Mouse (Mus musculus): ENCODE measurements at regions not wholly inside any gene's neighbourhood (a gene's known extent, or its start where the extent isn't known, plus 50 kb on each side); places are given as distances from the start of the nearest gene placed in this dataset.

DNA sequence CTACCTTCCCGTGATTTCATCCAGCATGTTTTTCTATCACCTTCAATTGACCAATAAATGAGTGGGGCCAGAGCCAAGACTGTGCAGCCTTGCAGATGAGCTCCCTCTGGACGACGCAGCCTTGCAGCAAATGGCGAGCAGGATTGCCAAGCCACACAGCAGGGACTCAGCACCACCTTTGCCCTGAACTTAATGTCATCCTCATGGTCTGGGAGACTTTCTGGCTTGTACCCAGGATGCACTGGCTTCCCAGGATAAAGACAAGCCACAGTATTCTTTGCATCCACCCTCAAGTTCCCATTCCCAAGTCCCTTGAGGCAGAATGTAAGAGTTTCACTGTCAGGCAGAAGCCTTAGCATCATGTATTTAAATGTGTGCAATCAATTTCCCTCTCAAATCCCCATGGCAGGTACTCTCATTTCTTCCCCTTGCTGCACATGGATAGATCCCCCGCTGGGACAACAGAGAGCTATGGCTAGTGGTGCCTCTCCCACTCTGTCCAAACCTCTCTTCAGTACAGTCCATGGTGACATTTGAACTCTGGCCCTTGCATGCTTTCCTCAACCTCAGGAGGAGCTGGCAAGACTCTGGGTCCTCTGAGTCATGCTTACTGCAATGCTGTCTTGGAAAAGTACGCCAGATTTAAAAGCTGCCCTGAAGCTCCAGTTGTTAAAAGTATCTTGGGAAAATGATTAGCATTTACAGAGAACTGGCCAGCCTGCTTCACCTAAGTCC, 252.2 kb upstream of the Hnrnpa3 start:
- Histone ChIP-seq H3K27ac (ENCODE audit: low read length) (no peak overlapping the region; the same call in 1 of the 2 replicates), H3K9ac (replicated peaks; ENCODE audit: low read depth, low read length) (no peak overlapping the region), H3K4me2 (ENCODE audit: low read length) (no peak overlapping the region), H3K36me3 (ENCODE audit: control insufficient read depth, insufficient read depth) (no peaks in the 10 kb centered on the region), H3K27me3 (replicated peaks; ENCODE audit: control insufficient read depth, insufficient read depth, low read length) (no peaks in the 10 kb centered on the region), H3K9me3 (ENCODE audit: control insufficient read depth, low read length) (no peaks in the 10 kb centered on the region), H3K4me1 (replicated peaks; ENCODE audit: control insufficient read depth, insufficient read depth, low read length) (peaks cover 31% of the 10 kb centered on the region), H3K4me3 (replicated peaks; ENCODE audit: low read length) (no peak overlapping the region)
- 51% methylated on average over 6 of the region's 6 CpGs for WGBS
- no peak for ATAC-seq

DNA sequence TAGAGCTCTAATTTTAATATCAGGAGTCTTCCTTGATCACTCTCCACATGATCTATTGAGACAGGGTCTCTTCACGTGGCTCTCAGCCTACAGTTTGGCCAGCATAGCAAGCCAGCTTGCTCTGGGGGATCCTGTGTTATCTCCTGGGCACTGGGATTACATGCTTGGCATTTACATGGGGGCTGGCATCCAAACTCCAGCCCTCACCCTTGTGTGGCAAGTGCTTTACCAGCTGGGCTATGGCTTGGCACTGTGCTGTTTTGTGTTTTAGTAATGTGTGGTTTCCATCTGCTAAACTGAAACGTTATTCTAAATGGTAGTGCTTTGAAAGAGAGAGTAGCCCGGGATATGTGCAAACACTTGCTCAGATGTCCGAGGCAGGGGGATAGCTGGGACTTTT, 251.5 kb upstream of the Hnrnpa3 start:
- peak; percentile 89 for ATAC-seq
- WGBS, result 43% methylated on average over 4 of the region's 4 CpGs
- no peak overlapping the region for H3K4me2 ChIP-seq (ENCODE audit: low read length)
- H3K9ac ChIP-seq (replicated peaks; ENCODE audit: low read depth, low read length), result no peak overlapping the region
- peaks cover 31% of the 10 kb centered on the region for H3K4me1 ChIP-seq (replicated peaks; ENCODE audit: control insufficient read depth, insufficient read depth, low read length)
- H3K27me3 ChIP-seq (replicated peaks; ENCODE audit: control insufficient read depth, insufficient read depth, low read length), result no peaks in the 10 kb centered on the region
- H3K27ac ChIP-seq (ENCODE audit: low read length), result peak overlapping the region; percentile 59
- no peak overlapping the region for H3K4me3 ChIP-seq (replicated peaks; ENCODE audit: low read length)
- H3K36me3 ChIP-seq (ENCODE audit: control insufficient read depth, insufficient read depth), result no peaks in the 10 kb centered on the region
- H3K9me3 ChIP-seq (ENCODE audit: control insufficient read depth, low read length), result no peaks in the 10 kb centered on the region

DNA sequence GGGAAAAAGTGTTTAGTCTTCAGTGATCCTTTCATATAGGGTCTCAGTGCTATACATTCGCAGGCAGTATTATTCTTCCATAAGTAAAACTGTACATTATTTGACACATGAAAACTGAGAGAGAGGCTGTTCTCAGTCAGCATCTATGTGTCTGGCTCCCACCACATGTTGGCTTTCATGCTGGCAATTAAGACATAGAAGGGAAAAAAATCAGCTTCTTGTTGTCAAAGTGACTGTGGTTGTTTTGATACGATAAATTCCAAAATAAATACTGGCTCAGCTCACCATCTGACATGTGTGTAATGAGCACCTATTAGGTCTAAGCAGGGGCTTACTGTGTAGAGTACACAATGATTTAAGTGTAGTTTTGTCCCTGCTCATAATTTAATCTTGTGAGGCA, 251.0 kb upstream of the Hnrnpa3 start:
- no peaks in the 10 kb centered on the region for H3K36me3 ChIP-seq (ENCODE audit: control insufficient read depth, insufficient read depth)
- no peak overlapping the region for H3K9ac ChIP-seq (replicated peaks; ENCODE audit: low read depth, low read length)
- 61% methylated on average over 2 of the region's 2 CpGs for WGBS
- H3K27ac ChIP-seq (ENCODE audit: low read length), result peak overlapping the region; percentile 59
- no peaks in the 10 kb centered on the region for H3K27me3 ChIP-seq (replicated peaks; ENCODE audit: control insufficient read depth, insufficient read depth, low read length)
- no peak overlapping the region for H3K4me2 ChIP-seq (ENCODE audit: low read length)
- ATAC-seq, result no peak
- peaks cover 31% of the 10 kb centered on the region for H3K4me1 ChIP-seq (replicated peaks; ENCODE audit: control insufficient read depth, insufficient read depth, low read length)
- no peak overlapping the region for H3K4me3 ChIP-seq (replicated peaks; ENCODE audit: low read length)
- H3K9me3 ChIP-seq (ENCODE audit: control insufficient read depth, low read length), result no peaks in the 10 kb centered on the region

DNA sequence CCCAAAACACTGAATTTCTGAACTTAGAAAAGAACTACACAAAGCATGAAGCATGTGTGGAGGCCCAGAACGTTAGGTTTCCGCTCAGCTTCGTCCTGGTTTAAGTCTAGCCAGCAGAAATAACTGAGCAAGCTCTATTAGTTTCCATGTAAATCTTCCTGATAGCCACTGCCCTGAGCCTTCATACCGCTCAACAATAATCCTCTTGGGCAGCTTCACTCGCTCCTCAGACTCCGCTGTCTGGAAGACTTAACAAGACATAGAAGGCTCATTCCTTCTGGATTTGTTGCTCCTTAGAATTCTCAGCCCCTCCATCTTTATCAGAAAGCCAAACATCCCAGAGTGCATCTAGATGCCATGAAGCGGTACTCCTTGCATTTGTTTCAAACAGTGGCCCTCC, 249.3 kb upstream of the Hnrnpa3 start:
- Histone ChIP-seq H3K36me3 (ENCODE audit: control insufficient read depth, insufficient read depth) (no peaks in the 10 kb centered on the region), H3K4me3 (replicated peaks; ENCODE audit: low read length) (no peak overlapping the region), H3K27me3 (replicated peaks; ENCODE audit: control insufficient read depth, insufficient read depth, low read length) (no peaks in the 10 kb centered on the region), H3K9ac (replicated peaks; ENCODE audit: low read depth, low read length) (no peak overlapping the region), H3K4me1 (replicated peaks; ENCODE audit: control insufficient read depth, insufficient read depth, low read length) (peaks cover 31% of the 10 kb centered on the region), H3K4me2 (ENCODE audit: low read length) (no peak overlapping the region), H3K9me3 (ENCODE audit: control insufficient read depth, low read length) (no peaks in the 10 kb centered on the region), H3K27ac (ENCODE audit: low read length) (no peak overlapping the region)
- 91% methylated on average over 7 of the region's 7 CpGs for WGBS
- no peak for ATAC-seq

DNA sequence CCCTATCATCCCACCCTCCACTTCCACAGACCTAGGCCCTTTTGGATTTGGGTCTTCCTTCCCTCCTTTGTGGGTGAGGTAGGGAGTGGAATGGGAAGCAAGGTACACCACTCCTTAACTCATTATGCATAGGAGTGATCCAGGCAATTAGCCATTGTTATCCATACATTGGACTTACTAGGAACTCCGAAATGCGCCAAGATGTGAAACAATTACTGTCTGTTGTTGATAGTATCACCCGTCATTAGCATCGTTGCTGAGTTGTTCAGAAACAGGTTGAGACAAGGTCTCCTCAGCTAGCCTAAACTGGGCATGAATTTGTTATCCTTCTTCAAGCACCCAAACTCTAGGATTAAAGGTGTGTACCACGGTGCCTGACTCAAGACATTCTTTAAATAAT, 246.3 kb upstream of the Hnrnpa3 start:
- Histone ChIP-seq H3K36me3 (ENCODE audit: control insufficient read depth, insufficient read depth) (no peaks in the 10 kb centered on the region), H3K9me3 (ENCODE audit: control insufficient read depth, low read length) (no peaks in the 10 kb centered on the region), H3K27me3 (replicated peaks; ENCODE audit: control insufficient read depth, insufficient read depth, low read length) (no peaks in the 10 kb centered on the region), H3K4me3 (replicated peaks; ENCODE audit: low read length) (no peak overlapping the region), H3K4me1 (replicated peaks; ENCODE audit: control insufficient read depth, insufficient read depth, low read length) (peaks cover 9% of the 10 kb centered on the region), H3K4me2 (ENCODE audit: low read length) (no peak overlapping the region), H3K9ac (replicated peaks; ENCODE audit: low read depth, low read length) (no peak overlapping the region), H3K27ac (ENCODE audit: low read length) (no peak overlapping the region)
- ATAC-seq, result no peak
- 64% methylated on average over 5 of the region's 5 CpGs for WGBS

DNA sequence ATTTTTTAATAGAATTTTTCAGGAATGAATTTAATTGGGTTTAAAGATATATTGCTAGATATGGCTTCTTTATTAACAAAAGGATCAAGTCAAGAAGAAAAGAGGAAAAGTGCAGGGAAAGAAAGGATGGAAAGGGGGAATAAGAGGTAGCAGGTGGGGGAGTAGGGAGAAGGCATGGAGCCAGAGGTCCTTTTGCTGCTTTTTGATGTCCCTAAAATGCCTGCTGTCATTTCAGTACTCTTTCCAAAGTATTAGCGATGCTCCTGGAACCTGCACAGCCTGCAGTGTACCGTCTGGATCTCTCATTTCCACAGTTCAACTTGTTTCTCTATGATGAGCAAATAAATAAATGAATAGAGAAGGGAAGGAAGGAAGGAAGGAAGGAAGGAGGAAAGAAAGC, 240.4 kb upstream of the Hnrnpa3 start:
- Histone ChIP-seq H3K9me3 (ENCODE audit: control insufficient read depth, low read length) (no peaks in the 10 kb centered on the region), H3K36me3 (ENCODE audit: control insufficient read depth, insufficient read depth) (no peaks in the 10 kb centered on the region), H3K27ac (ENCODE audit: low read length) (no peak overlapping the region), H3K9ac (replicated peaks; ENCODE audit: low read depth, low read length) (no peak overlapping the region), H3K4me2 (ENCODE audit: low read length) (no peak overlapping the region), H3K4me1 (replicated peaks; ENCODE audit: control insufficient read depth, insufficient read depth, low read length) (peaks cover 12% of the 10 kb centered on the region), H3K4me3 (replicated peaks; ENCODE audit: low read length) (no peak overlapping the region), H3K27me3 (replicated peaks; ENCODE audit: control insufficient read depth, insufficient read depth, low read length) (no peaks in the 10 kb centered on the region)
- 55% methylated on average over 2 of the region's 2 CpGs for WGBS
- no peak for ATAC-seq

DNA sequence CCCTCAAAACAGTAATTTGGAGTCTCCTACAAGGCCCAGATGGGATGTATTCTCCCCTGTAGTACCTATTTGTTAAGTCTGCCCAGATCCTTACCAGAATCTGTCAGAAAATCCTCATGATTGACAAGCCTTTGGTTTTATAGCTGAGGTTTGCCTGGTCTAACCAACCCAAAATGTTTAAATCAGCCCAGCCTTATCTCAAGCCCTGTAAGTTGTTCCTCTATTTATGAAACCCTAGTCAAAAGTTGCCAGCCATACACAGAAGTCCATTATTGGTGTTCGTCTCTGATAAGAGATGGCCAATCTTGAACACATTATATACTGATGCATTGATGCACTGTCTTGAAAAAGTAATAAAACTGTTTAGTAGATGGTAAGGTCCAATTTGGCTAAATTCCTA, 239.9 kb upstream of the Hnrnpa3 start:
- no peaks in the 10 kb centered on the region for H3K9me3 ChIP-seq (ENCODE audit: control insufficient read depth, low read length)
- no peak overlapping the region for H3K4me2 ChIP-seq (ENCODE audit: low read length)
- H3K27me3 ChIP-seq (replicated peaks; ENCODE audit: control insufficient read depth, insufficient read depth, low read length), result no peaks in the 10 kb centered on the region
- H3K4me3 ChIP-seq (replicated peaks; ENCODE audit: low read length), result no peak overlapping the region
- no peak overlapping the region for H3K27ac ChIP-seq (ENCODE audit: low read length)
- H3K36me3 ChIP-seq (ENCODE audit: control insufficient read depth, insufficient read depth), result no peaks in the 10 kb centered on the region
- 95% methylated on average over 1 of the region's 1 CpGs for WGBS
- no peak for ATAC-seq
- no peak overlapping the region for H3K9ac ChIP-seq (replicated peaks; ENCODE audit: low read depth, low read length)
- peaks cover 17% of the 10 kb centered on the region for H3K4me1 ChIP-seq (replicated peaks; ENCODE audit: control insufficient read depth, insufficient read depth, low read length)

DNA sequence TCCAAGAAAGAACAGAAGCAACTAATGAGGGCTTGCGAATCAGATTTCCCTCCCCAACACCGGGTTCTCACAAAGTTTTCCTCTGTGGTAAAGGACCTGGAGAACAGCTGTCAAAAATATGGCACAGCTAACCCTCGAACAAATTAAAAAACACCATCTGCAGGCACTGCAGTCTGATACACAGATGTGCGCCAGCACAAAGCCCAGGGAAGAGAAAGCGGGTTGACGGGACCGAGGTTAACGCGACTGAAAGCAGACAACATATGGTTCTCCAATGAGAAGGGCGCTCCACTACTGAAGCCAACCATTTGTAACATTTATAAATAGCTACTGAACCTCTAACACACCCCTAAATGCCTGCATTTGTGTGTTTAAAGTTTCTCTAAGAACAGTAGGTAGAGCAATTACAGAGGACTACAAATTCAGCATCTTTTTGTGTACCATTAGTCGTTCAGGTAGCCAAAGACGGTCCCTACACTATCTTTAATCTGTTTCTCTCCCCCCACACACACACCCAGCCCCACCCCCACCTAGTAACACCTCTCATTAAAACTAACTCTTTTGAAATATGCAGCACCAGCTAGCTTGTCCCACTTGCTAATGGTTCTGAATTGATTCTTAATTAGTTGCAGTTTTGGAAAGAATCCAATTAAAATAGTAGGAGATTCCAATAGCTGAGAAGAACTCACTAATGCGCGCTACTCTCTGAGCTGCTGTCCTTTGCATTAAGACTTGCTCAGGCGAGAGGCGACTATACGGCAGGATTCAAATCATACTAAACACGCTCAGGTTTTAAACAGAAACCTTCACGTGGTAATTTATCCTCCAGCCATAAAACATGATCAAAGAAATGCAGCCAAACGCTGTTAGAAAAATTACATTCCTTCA, 236.0 kb upstream of the Hnrnpa3 start:
- H3K27me3 ChIP-seq (replicated peaks; ENCODE audit: control insufficient read depth, insufficient read depth, low read length), result no peaks in the 10 kb centered on the region
- H3K9me3 ChIP-seq (ENCODE audit: control insufficient read depth, low read length), result no peaks in the 10 kb centered on the region
- H3K9ac ChIP-seq (replicated peaks; ENCODE audit: low read depth, low read length), result no peak overlapping the region
- WGBS, result 26% methylated on average over 20 of the region's 20 CpGs
- no peak overlapping the region for H3K27ac ChIP-seq (ENCODE audit: low read length)
- no peak overlapping the region for H3K4me3 ChIP-seq (replicated peaks; ENCODE audit: low read length)
- H3K4me1 ChIP-seq (replicated peaks; ENCODE audit: control insufficient read depth, insufficient read depth, low read length), result peaks cover 29% of the 10 kb centered on the region
- ATAC-seq, result peak; percentile 55
- H3K4me2 ChIP-seq (ENCODE audit: low read length), result peak overlapping the region; percentile 35
- no peaks in the 10 kb centered on the region for H3K36me3 ChIP-seq (ENCODE audit: control insufficient read depth, insufficient read depth)

DNA sequence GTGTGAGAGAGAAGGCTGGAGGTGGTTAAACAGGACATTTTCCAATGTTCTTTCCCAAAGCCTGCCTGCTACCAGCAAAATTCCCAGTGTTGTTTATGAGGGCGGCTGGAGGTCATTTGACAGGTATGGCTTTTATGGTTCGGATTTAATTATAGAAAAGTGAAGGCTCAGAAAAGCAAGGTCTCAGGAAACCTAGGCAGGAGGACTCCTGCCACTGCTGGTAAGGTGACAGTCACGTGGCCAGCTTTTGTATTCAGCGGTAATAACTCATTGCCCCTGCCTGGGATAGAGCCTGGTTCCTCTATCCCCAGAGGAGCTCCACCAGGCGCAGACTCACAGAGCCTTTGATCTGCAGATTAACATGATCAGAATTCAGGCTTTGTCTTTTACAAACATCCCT, 235.2 kb upstream of the Hnrnpa3 start:
- H3K27me3 ChIP-seq (replicated peaks; ENCODE audit: control insufficient read depth, insufficient read depth, low read length), result no peaks in the 10 kb centered on the region
- no peaks in the 10 kb centered on the region for H3K9me3 ChIP-seq (ENCODE audit: control insufficient read depth, low read length)
- peak; percentile 49; the same call in 1 of the 2 replicates for ATAC-seq
- H3K36me3 ChIP-seq (ENCODE audit: control insufficient read depth, insufficient read depth), result no peaks in the 10 kb centered on the region
- H3K4me3 ChIP-seq (replicated peaks; ENCODE audit: low read length), result no peak overlapping the region
- H3K4me1 ChIP-seq (replicated peaks; ENCODE audit: control insufficient read depth, insufficient read depth, low read length), result peaks cover 29% of the 10 kb centered on the region
- peak overlapping the region; percentile 28 for H3K4me2 ChIP-seq (ENCODE audit: low read length)
- WGBS, result 11% methylated on average over 5 of the region's 5 CpGs
- H3K9ac ChIP-seq (replicated peaks; ENCODE audit: low read depth, low read length), result no peak overlapping the region
- H3K27ac ChIP-seq (ENCODE audit: low read length), result no peak overlapping the region
